Mouse (Mus musculus) heart, postnatal 14 days (tissue): ENCODE results near the gene Pdcd4. TPM values are rescaled to one million over a fixed set of nuclear protein-coding genes. Genes with fewer than 3 reads are reported as not detected.
"Not testable (repeated sequence)": the region's sequence is repeated elsewhere in the genome, so short reads cannot be mapped to it uniquely, and the experiment has no call there.

ENCODE experiments used
- DNase-seq, 2 experiments: peaks; one replicate each; pipeline ENCODE4 v3.0.0; 2021 to 2022
- intact Hi-C: fragments of 180-260 bp; cut with DNase I; formaldehyde crosslinking; loops from one replicate; pipeline ENCODE4 v1.15.1; 2025
- total RNA-seq, 2 experiments: library from RNA; stranded (reverse); gene quantifications; 2 replicates each; pipeline ENCODE4 v1.2.3; 2021

Pdcd4 gene
- total RNA-seq, 2 experiments from 2014 or later, result 24.8 to 25.6 TPM

GRCm38 (mm10) chr19:53939467-53939866 lies 47.4 kb downstream of the Pdcd4 start:
- DNase-seq, result no peak
- intact Hi-C loops, result no loop called here

GRCm38 (mm10) chr19:53941139-53941538 lies 49.1 kb downstream of the Pdcd4 start:
- intact Hi-C loops, result loop anchor here (5.0 to 10.0 kb wide), 2 partner anchors 549 to 1254 kb away; partner anchors contain the start of gene Smndc1
- no peak for DNase-seq

GRCm38 (mm10) chr19:53942342-53942741 lies 50.3 kb downstream of the Pdcd4 start:
- DNase-seq, result no peak
- intact Hi-C loops, result loop anchor here (2.0 to 10.0 kb wide), 3 partner anchors 40 to 1252 kb away; partner anchors contain the start of gene Smndc1

GRCm38 (mm10) chr19:53943802-53944785 lies 52.1 kb downstream of the Pdcd4 start, which contains the start of the genes Shoc2 and Bbip1:
Shoc2 (plus strand) TSS chr19:53944306.
Bbip1 (minus strand) TSS chr19:53944627.
- intact Hi-C loops, result loop anchor here (2.0 to 10.0 kb wide), 3 partner anchors 41 to 1251 kb away; partner anchors contain the start of gene Smndc1
- DNase-seq, result peak; percentile 97 to 98

- intact Hi-C loops, result loop anchor here (5.0 to 10.0 kb wide), 3 partner anchors 83 to 1250 kb away; partner anchors contain the start of gene Smndc1
- no peak for DNase-seq
Measured at GRCm38 (mm10) chr19:53944786-53945169, 52.7 kb downstream of the Pdcd4 start.

GRCm38 (mm10) chr19:53945171-53946042 lies 53.4 kb downstream of the Pdcd4 start:
- peak; percentile 56 to 57 for DNase-seq
- intact Hi-C loops, result loop anchor here (5.0 to 10.0 kb wide), 2 partner anchors 82 to 1249 kb away; no protein-coding TSS in a partner anchor

GRCm38 (mm10) chr19:53957513-53957912 lies 65.5 kb downstream of the Pdcd4 start:
- intact Hi-C loops, result no loop called here
- no peak for DNase-seq

GRCm38 (mm10) chr19:53962511-53962910 lies 70.5 kb downstream of the Pdcd4 start:
- DNase-seq, result no peak
- intact Hi-C loops, result no loop called here

- intact Hi-C loops, DNase-seq: not testable (repeated sequence)
Measured at GRCm38 (mm10) chr19:53964347-53964746, 72.3 kb downstream of the Pdcd4 start.

- intact Hi-C loops, result no loop called here
- DNase-seq, result no peak
Measured at GRCm38 (mm10) chr19:53964910-53965633, 73.0 kb downstream of the Pdcd4 start.

GRCm38 (mm10) chr19:53969226-53969625 lies 77.2 kb downstream of the Pdcd4 start:
- intact Hi-C loops, result no loop called here
- DNase-seq, result no peak

GRCm38 (mm10) chr19:53971938-53972337 lies 79.9 kb downstream of the Pdcd4 start:
- no peak for DNase-seq

GRCm38 (mm10) chr19:53973656-53974055 lies 81.6 kb downstream of the Pdcd4 start:
- intact Hi-C loops, result no loop called here
- no peak for DNase-seq

More at GRCm38 (mm10) chr19:53971938-53972337, 79.9 kb downstream of the Pdcd4 start:
- intact Hi-C loops, result no loop called here

Other genes starting within 250 kb of the Pdcd4 start
- 100 to 1,000 TPM; 224 to 225 TPM for gene Rbm20, start 214.9 kb upstream of the Pdcd4 start, total RNA-seq
- gene Shoc2, start 52.1 kb downstream of the Pdcd4 start, total RNA-seq, result 10 to 100 TPM; 30.2 to 34.4 TPM
- 10 to 100 TPM; 35.3 to 35.8 TPM for gene Bbip1, start 52.4 kb downstream of the Pdcd4 start, total RNA-seq
- gene Adra2a, start 151.9 kb downstream of the Pdcd4 start, total RNA-seq, result under 1 TPM; 0.27 to 0.31 TPM